ENCODE assay signal across 25 mouse cellular contexts in genomic region chr19:33244196-33244595, GRCm38 (mm10).
DNase-seq lines count a peak whose midpoint lies in the region; ATAC-seq lines count a peak whose summit lies in the region.
"Had no signal": no experiment of that assay in that cellular context is flagged by ENCODE, and none has a peak within 500 bp of the region (broad histone marks: within the 10 kb centered on the region; RNA-seq: fewer than 3 reads in every experiment).

No protein-coding gene starts in this region.

- WGBS in midbrain, embryonic 11.5 days = 81% methylated on average over 2 of the region's 2 CpGs
- 81% methylated on average over 2 of the region's 2 CpGs for WGBS in midbrain, embryonic 10.5 days

- H3K4me1 ChIP-seq in midbrain, embryonic 11.5 days (ENCODE audit: control insufficient read depth, insufficient read depth, low read length) = no peaks in the 10 kb centered on the region
- no peaks in the 10 kb centered on the region for H3K4me1 ChIP-seq in midbrain, embryonic 10.5 days

- DNase-seq in midbrain, embryonic 11.5 days (ENCODE audit: low spot score, missing footprints) = peak; percentile 8
- DNase-seq in midbrain, embryonic 10.5 days (ENCODE audit: low spot score) = no peak
- DNase-seq in ES-CJ7 (ENCODE audit: low read depth, low spot score) (peak; percentile 54), R1 (ENCODE audit: low read depth, low spot score) (peak; percentile 25), ZHBTc4 (ENCODE audit: low read depth, low spot score) (peak; percentile 56)
- DNase-seq in layer of hippocampus, adult 18-20 months (ENCODE audit: low spot score in 2 of 2) = no peak
- no peak for DNase-seq in spleen, adult 18-20 months
- no peak for DNase-seq in kidney, postnatal 14 days
- DNase-seq: adrenal gland, adult 2 months; adrenal gland, adult 8-10 months; adrenal gland, postnatal 10 days; adrenal gland, postnatal 14 days; adrenal gland, postnatal 25 days; adrenal gland, postnatal 36 days; B cell, adult 2 months; cerebellum, adult 11 months; cerebellum, adult 11-12 months; cerebellum, adult 18-20 months; cerebellum, adult 2 months; cerebellum, adult 8-10 months had no signal

- H3K9ac ChIP-seq in midbrain, embryonic 11.5 days (ENCODE audit: low read length) = no peak overlapping the region

- no peaks in the 10 kb centered on the region for H3K36me3 ChIP-seq in midbrain, embryonic 11.5 days (ENCODE audit: control insufficient read depth, insufficient read depth, low read length)
- no peaks in the 10 kb centered on the region for H3K36me3 ChIP-seq in midbrain, embryonic 10.5 days
- H3K36me3 ChIP-seq: G1E had no signal

- no peak overlapping the region for H3K4me3 ChIP-seq in midbrain, embryonic 11.5 days (ENCODE audit: low read depth, low read length)
- no peak overlapping the region for H3K4me3 ChIP-seq in midbrain, embryonic 10.5 days

- H3K4me2 ChIP-seq in midbrain, embryonic 11.5 days = no peak overlapping the region

- H3K27ac ChIP-seq in midbrain, embryonic 11.5 days (ENCODE audit: low read depth, low read length) = no peak overlapping the region
- H3K27ac ChIP-seq in midbrain, embryonic 10.5 days (replicated peaks) = no peak overlapping the region

- no peaks in the 10 kb centered on the region for H3K27me3 ChIP-seq in midbrain, embryonic 11.5 days (ENCODE audit: control insufficient read depth, insufficient read depth, low read length)
- no peaks in the 10 kb centered on the region for H3K27me3 ChIP-seq in midbrain, embryonic 10.5 days (ENCODE audit: low read depth, poor library complexity, severe bottlenecking)
- H3K27me3 ChIP-seq: CH12.LX had no signal

- H3K9me3 ChIP-seq in midbrain, embryonic 11.5 days (ENCODE audit: control insufficient read depth, low read length) = no peaks in the 10 kb centered on the region; the same call in 1 of the 2 replicates
- 0 out of 2 replicates have a peak, but pooled peaks cover 3% of the 10 kb centered on the region for H3K9me3 ChIP-seq in midbrain, embryonic 10.5 days (replicated peaks)
- H3K9me3 ChIP-seq: G1E had no signal

- no peak for ATAC-seq in midbrain, embryonic 11.5 days (ENCODE audit: low FRiP score)
- ATAC-seq: activated CD4-positive, CD25-positive, alpha-beta regulatory T cell, adult 4 months; CD4-positive, CD25-positive, alpha-beta regulatory T cell, adult 4 months; Patski had no signal

Comparison
In these comparisons a context has a peak if more than half of its experiments do, and no peak if none do; other contexts are left out.
1. DNase-seq: peak in midbrain, embryonic 11.5 days (single experiment), ES-CJ7 (single experiment), R1 (single experiment) and ZHBTc4 (single experiment); none in midbrain, embryonic 10.5 days (single experiment), layer of hippocampus, adult 18-20 months (0 of 2), spleen, adult 18-20 months (0 of 2) and kidney, postnatal 14 days (single experiment).